Mouse (Mus musculus): ENCODE data around the gene Usp46. TPM values are rescaled to one million over a fixed set of nuclear protein-coding genes. Genes with fewer than 3 reads are reported as not detected.

Usp46 gene
- polyA plus RNA-seq, 1 experiment from 2014 or later: 16.5 TPM

DNA sequence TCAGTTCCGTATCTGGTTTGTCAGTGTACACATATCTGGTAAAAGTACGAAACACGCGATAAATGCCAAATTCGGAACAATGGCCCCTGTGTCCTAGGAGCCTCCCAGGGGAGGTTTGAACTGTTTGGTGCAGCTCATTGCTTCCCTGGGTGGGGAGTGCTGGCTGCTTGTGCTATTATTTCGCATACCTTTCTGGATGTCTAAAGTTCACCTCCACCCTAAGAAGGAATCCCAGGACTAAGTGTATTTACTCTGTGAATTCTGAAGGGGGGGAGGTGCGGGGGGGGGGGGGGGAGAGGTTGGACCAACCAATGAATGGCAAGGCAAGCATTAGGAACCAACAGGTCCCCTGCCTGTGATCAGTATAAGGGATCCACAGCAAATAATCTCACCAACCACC lies 6.0 kb downstream of the Usp46 start:
- H3K9me3 ChIP-seq (ENCODE audit: control insufficient read depth, low read length): no peaks in the 10 kb centered on the region
- 61% methylated on average over 7 of the region's 7 CpGs for WGBS
- no peak overlapping the region; the same call in 1 of the 2 replicates for H3K9ac ChIP-seq (ENCODE audit: low read depth, low read length)
- peak; percentile 58 for ATAC-seq
- H3K27me3 ChIP-seq (replicated peaks; ENCODE audit: control insufficient read depth, insufficient read depth, low read length): no peaks in the 10 kb centered on the region
- peaks cover 45% of the 10 kb centered on the region for H3K4me1 ChIP-seq (ENCODE audit: control insufficient read depth, insufficient read depth, low read length)
- no peak overlapping the region; the same call in 1 of the 2 replicates for H3K27ac ChIP-seq (ENCODE audit: low read length)
- H3K4me2 ChIP-seq (ENCODE audit: low read depth, low read length): no peak overlapping the region
- H3K4me3 ChIP-seq (ENCODE audit: low read length): no peak overlapping the region
- H3K36me3 ChIP-seq (ENCODE audit: control insufficient read depth, insufficient read depth, low read length): no peaks in the 10 kb centered on the region

DNA sequence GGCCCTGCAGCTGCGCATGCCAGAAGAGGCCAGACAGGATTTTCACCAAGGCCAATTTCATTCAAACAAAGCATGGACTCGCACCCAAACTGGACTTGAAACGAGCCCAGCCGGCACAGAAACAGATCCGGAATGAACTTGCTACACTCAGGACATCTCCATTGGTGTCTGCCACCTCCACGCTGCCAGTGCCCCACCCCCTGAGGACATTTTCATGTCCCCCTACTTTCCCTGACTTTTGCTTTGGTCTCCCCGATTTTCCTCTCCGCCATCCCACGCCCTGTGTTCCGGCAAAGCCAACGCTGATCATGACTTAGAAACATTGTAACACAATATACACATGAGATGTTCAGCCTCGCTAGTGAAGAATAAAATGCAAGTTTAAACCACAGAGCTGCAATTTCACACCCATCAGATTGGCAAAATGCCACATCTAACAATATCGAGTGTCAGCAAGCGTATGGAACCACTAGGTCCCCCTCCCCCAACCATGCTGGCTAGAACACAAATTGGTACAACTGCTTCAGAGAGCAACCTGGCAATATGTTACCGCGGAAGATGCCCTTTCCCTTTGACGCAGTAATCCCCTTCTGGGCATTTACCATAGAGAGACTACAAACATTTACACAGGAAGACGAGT lies 6.7 kb downstream of the Usp46 start:
- no peak overlapping the region for H3K9ac ChIP-seq (ENCODE audit: low read depth, low read length)
- H3K27me3 ChIP-seq (replicated peaks; ENCODE audit: control insufficient read depth, insufficient read depth, low read length): no peaks in the 10 kb centered on the region
- H3K4me3 ChIP-seq (ENCODE audit: low read length): no peak overlapping the region
- H3K27ac ChIP-seq (ENCODE audit: low read length): no peak overlapping the region
- no peaks in the 10 kb centered on the region for H3K9me3 ChIP-seq (ENCODE audit: control insufficient read depth, low read length)
- H3K36me3 ChIP-seq (ENCODE audit: control insufficient read depth, insufficient read depth, low read length): no peaks in the 10 kb centered on the region
- peaks cover 38% of the 10 kb centered on the region for H3K4me1 ChIP-seq (ENCODE audit: control insufficient read depth, insufficient read depth, low read length)
- H3K4me2 ChIP-seq (ENCODE audit: low read depth, low read length): no peak overlapping the region
- 71% methylated on average over 18 of the region's 18 CpGs for WGBS
- no peak for ATAC-seq

DNA sequence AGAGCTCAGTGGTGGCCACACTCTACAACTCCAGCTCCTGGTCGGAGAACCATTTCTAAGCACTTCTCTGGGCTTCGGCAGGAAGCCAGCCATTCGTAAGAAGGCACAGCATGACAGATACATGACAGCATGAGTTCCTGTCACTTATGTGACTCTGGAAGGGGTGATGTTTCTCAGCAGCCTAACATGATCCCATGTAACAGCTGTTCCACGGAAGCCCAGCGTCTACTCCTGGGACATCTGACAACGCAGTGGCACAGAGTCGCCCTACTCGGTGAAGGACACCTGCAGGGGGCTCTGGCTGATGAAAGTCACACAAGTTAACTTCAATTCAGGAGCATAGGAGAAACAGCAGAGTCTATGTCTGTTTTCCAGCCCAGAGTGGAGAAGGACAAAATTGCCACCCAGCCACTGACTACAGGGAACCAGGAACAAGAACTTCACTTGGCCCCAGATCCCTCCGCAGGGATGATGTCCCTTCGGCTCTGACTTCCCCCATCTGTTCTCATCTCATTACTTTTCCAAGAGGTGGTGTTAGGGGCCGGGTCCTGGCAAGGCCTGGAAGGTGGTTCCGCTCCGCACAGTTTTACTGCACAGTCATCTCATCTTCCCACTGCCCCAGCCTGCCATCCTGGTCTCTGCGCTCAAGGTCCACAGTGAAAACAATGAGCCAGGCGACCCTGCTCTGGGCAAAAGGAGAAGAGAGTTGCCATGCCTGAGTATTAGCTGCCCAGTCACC lies 15.9 kb downstream of the Usp46 start:
- 0 out of 2 replicates have a peak, but pooled peaks have one; percentile 21 for ATAC-seq

DNA sequence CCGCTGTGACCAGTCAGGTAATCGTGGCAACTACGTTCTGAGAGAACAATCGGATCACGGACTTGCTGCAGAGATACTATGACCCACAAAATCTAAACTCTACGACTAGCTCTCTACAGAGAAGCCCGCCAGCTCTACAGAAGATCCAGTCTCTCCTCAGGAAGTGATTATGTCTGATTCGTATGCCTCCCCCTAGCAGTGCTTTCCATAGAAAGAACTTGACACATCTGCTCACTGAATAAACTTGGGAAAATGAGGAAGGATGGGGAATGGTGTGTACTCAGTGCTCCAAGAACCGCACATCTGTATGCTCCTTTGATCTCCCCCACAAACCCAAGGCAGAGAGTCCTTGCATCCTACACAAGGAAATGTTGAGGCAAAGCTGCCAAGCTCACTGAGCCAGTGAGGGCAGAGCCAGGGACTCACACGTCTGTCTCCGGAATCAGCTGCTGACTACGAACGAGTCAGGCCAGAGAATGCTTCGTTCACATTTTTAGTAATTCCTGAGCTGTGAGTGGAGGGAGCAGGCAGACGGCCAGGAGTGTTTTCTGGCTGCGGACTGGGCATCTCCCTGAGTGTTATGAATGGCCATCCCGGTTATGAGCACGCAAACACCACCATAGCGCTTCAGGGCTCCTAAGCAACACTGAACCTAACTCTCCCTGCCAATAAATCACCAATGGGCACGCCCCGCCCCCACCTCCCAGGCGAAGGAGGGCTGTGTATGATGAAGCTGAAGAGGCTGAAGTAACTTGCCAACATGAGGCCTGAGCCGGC lies 16.6 kb downstream of the Usp46 start:
- ATAC-seq: peak; percentile 18; the same call in 1 of the 2 replicates
- Histone ChIP-seq H3K27ac (ENCODE audit: low read length) (0 out of 2 replicates have a peak overlapping the region, but pooled peaks have one; percentile 19), H3K9me3 (ENCODE audit: control insufficient read depth, low read length) (0 out of 2 replicates have a peak, but pooled peaks cover 2% of the 10 kb centered on the region), H3K4me2 (ENCODE audit: low read depth, low read length) (no peak overlapping the region), H3K4me3 (ENCODE audit: low read length) (no peak overlapping the region), H3K9ac (ENCODE audit: low read depth, low read length) (no peak overlapping the region), H3K36me3 (ENCODE audit: control insufficient read depth, insufficient read depth, low read length) (no peaks in the 10 kb centered on the region), H3K27me3 (replicated peaks; ENCODE audit: control insufficient read depth, insufficient read depth, low read length) (no peaks in the 10 kb centered on the region), H3K4me1 (ENCODE audit: control insufficient read depth, insufficient read depth, low read length) (peaks cover 12% of the 10 kb centered on the region)
- 73% methylated on average over 23 of the region's 23 CpGs for WGBS

More for the DNA sequence above, 15.9 kb downstream of the Usp46 start:
- Histone ChIP-seq H3K4me1 (ENCODE audit: control insufficient read depth, insufficient read depth, low read length) (peaks cover 12% of the 10 kb centered on the region), H3K27ac (ENCODE audit: low read length) (no peak overlapping the region), H3K27me3 (replicated peaks; ENCODE audit: control insufficient read depth, insufficient read depth, low read length) (no peaks in the 10 kb centered on the region), H3K9ac (ENCODE audit: low read depth, low read length) (no peak overlapping the region), H3K9me3 (ENCODE audit: control insufficient read depth, low read length) (0 out of 2 replicates have a peak, but pooled peaks cover 2% of the 10 kb centered on the region), H3K4me3 (ENCODE audit: low read length) (no peak overlapping the region), H3K4me2 (ENCODE audit: low read depth, low read length) (no peak overlapping the region), H3K36me3 (ENCODE audit: control insufficient read depth, insufficient read depth, low read length) (no peaks in the 10 kb centered on the region)
- WGBS: 82% methylated on average over 15 of the region's 15 CpGs

DNA sequence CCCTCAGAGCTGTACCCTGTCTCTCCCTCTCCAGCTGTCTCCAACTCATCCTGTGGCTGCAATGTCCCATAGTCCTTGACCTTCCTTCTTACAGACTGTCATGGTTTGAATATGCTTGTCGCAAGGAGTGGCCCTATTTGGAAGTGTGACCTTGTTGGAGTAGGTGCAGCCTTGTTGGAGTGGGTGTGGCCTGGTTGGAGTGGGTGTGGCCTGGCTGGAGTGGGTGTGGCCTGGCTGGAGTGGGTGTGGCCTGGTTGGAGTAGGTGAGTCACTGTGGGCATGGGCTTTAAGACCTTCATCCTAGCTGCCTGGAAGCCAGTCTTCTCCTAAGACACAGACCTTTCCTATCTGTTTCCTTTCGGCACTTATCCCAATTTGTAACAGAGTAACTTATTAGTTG lies 17.3 kb downstream of the Usp46 start:
- 90% methylated on average over 2 of the region's 2 CpGs for WGBS
- Histone ChIP-seq H3K4me3 (ENCODE audit: low read length) (no peak overlapping the region), H3K9me3 (ENCODE audit: control insufficient read depth, low read length) (0 out of 2 replicates have a peak, but pooled peaks cover 2% of the 10 kb centered on the region), H3K9ac (ENCODE audit: low read depth, low read length) (no peak overlapping the region), H3K36me3 (ENCODE audit: control insufficient read depth, insufficient read depth, low read length) (no peaks in the 10 kb centered on the region), H3K27ac (ENCODE audit: low read length) (no peak overlapping the region), H3K27me3 (replicated peaks; ENCODE audit: control insufficient read depth, insufficient read depth, low read length) (no peaks in the 10 kb centered on the region), H3K4me1 (ENCODE audit: control insufficient read depth, insufficient read depth, low read length) (peaks cover 9% of the 10 kb centered on the region), H3K4me2 (ENCODE audit: low read depth, low read length) (no peak overlapping the region)
- ATAC-seq: peak; percentile 41; the same call in 1 of the 2 replicates

DNA sequence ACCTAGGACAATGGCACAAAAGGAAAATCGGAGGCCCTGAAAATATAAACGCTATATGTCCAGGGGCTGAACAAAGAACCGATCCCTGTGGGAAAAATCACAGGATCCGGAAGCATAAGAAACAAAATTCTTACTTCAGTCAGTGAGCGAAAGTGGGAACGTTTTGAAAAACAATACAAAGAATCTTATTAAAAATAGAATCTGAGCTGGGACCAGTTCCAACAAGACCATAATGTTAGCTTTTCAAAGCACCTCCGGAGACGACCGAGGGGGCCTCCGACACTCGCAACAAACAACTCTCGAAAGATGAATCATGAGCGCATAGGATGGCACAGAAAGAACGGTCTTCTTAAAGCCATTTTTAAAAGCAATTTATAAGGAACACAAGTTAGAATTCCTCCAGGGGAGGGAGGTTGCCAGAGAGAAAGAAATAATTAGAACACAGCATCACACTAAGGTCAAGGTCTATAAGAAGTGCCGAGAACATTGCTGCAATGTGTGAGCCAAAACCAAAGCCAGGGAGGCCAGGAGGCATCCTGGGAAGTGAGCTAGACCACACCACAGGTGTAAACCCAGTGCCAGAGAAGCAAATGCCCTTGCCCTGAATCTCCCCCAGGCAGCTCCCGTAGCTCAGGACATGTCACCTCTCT lies 19.3 kb downstream of the Usp46 start:
- Histone ChIP-seq H3K27ac (ENCODE audit: low read length) (no peak overlapping the region), H3K27me3 (replicated peaks; ENCODE audit: control insufficient read depth, insufficient read depth, low read length) (no peaks in the 10 kb centered on the region), H3K9ac (ENCODE audit: low read depth, low read length) (no peak overlapping the region), H3K4me2 (ENCODE audit: low read depth, low read length) (no peak overlapping the region), H3K9me3 (ENCODE audit: control insufficient read depth, low read length) (0 out of 2 replicates have a peak, but pooled peaks cover 2% of the 10 kb centered on the region), H3K36me3 (ENCODE audit: control insufficient read depth, insufficient read depth, low read length) (no peaks in the 10 kb centered on the region), H3K4me1 (ENCODE audit: control insufficient read depth, insufficient read depth, low read length) (peaks cover 13% of the 10 kb centered on the region), H3K4me3 (ENCODE audit: low read length) (no peak overlapping the region)
- 70% methylated on average over 16 of the region's 16 CpGs for WGBS
- no peak for ATAC-seq

DNA sequence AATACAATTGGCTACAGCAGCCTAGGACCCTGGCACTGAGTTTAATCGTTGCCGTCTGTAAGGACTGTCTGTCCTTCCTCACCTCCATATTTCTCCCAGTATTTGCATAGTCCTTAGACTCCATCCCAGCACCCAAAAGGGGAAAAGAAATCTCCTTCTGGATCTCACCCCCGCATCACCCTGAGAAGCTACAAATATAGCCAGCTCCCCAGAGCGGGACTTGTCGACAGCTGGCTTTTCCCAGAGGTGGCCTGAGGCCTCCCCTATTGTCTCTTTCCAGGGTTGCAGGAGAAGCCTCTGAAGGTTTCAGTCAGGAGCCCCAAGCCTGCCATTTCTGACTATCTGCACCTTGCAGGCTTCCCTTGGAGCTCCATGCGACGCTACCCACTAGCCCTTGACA lies 23.6 kb downstream of the Usp46 start:
- peaks cover 8% of the 10 kb centered on the region; the same call in 1 of the 2 replicates for H3K4me1 ChIP-seq (ENCODE audit: control insufficient read depth, insufficient read depth, low read length)
- H3K27me3 ChIP-seq (replicated peaks; ENCODE audit: control insufficient read depth, insufficient read depth, low read length): no peaks in the 10 kb centered on the region
- H3K9me3 ChIP-seq (ENCODE audit: control insufficient read depth, low read length): 0 out of 2 replicates have a peak, but pooled peaks cover 2% of the 10 kb centered on the region
- ATAC-seq: no peak
- H3K36me3 ChIP-seq (ENCODE audit: control insufficient read depth, insufficient read depth, low read length): no peaks in the 10 kb centered on the region
- 80% methylated on average over 7 of the region's 7 CpGs for WGBS
- no peak overlapping the region for H3K27ac ChIP-seq (ENCODE audit: low read length)
- no peak overlapping the region for H3K4me3 ChIP-seq (ENCODE audit: low read length)
- no peak overlapping the region for H3K4me2 ChIP-seq (ENCODE audit: low read depth, low read length)
- H3K9ac ChIP-seq (ENCODE audit: low read depth, low read length): no peak overlapping the region

DNA sequence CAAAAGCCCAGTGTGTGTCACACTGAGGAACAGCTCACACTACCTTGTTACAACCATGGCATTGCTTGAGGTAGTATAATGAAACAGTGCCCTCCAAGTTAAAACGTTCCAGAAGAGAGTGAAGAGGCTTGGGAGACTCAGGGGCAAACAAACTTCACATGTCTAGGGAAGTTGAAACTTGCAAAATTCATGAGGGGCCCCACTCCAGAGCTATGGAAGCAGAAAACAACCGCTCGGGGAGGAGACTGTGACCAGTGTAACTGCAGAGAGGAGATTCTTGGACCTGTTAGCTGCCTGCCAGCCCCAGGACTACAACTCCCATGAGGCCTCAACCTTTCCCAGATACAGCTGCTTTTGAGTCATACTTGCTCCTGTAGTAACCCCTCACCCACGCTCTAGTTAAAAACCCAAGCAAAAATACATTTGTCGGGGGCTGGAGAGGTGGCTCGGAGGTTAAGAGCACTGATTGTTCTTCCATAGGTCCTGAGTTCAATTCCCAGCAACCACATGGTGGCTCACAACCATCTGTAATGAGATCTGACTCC lies 25.4 kb downstream of the Usp46 start:
- Histone ChIP-seq H3K4me3 (ENCODE audit: low read length) (no peak overlapping the region), H3K36me3 (ENCODE audit: control insufficient read depth, insufficient read depth, low read length) (no peaks in the 10 kb centered on the region), H3K27ac (ENCODE audit: low read length) (no peak overlapping the region), H3K4me1 (ENCODE audit: control insufficient read depth, insufficient read depth, low read length) (peaks cover 8% of the 10 kb centered on the region; the same call in 1 of the 2 replicates), H3K9me3 (ENCODE audit: control insufficient read depth, low read length) (no peaks in the 10 kb centered on the region), H3K9ac (ENCODE audit: low read depth, low read length) (no peak overlapping the region), H3K4me2 (ENCODE audit: low read depth, low read length) (no peak overlapping the region), H3K27me3 (replicated peaks; ENCODE audit: control insufficient read depth, insufficient read depth, low read length) (no peaks in the 10 kb centered on the region)
- whole genome bisulfite sequencing: 69% methylated on average over 6 of the region's 6 CpGs
- no peak for ATAC-seq

All from intestine, embryonic 16.5 days (tissue).